ENCODE assay signal across 8 mouse cellular contexts in genomic region chr9:112233822-112234504, GRCm38 (mm10). TPM values are rescaled to one million over a fixed set of nuclear protein-coding genes. Genes with fewer than 3 reads are reported as not detected.
DNase-seq lines count a peak whose midpoint lies in the region; ATAC-seq and TF ChIP-seq lines count a peak whose summit lies in the region.

No protein-coding gene starts in this region.

- no peak for DNase-seq in left cerebral cortex, adult 2 months (ENCODE audit: extremely low spot score in 1 of 2, low spot score in 2 of 2)
- DNase-seq in left cerebral cortex, adult 8-10 months (ENCODE audit: low spot score in 2 of 2): no peak
- no peak for DNase-seq in hindbrain, embryonic 14.5 days (ENCODE audit: low spot score)
- DNase-seq in ovary, postnatal 36 days (ENCODE audit: low spot score): no peak
- no peak for DNase-seq in left cerebral cortex, postnatal 14 days (ENCODE audit: low spot score in 2 of 2)
- DNase-seq in right cerebral cortex, postnatal 25 days: no peak

- no peaks in the 10 kb centered on the region for H3K36me3 ChIP-seq in embryonic facial prominence, embryonic 13.5 days
- H3K36me3 ChIP-seq in hindbrain, embryonic 14.5 days (replicated peaks; ENCODE audit: control insufficient read depth, insufficient read depth): no peaks in the 10 kb centered on the region
- no peaks in the 10 kb centered on the region for H3K36me3 ChIP-seq in midbrain, embryonic 15.5 days (replicated peaks)

- intact Hi-C loops in left cerebral cortex, adult 2 months (cut with DNase I): loop anchor here (5.0 to 10.0 kb wide), 8 partner anchors 201 to 1398 kb away; no protein-coding TSS in a partner anchor
- intact Hi-C loops in left cerebral cortex, postnatal 14 days (cut with DNase I): loop anchor here (10.0 kb wide), 1 partner anchor 1401 kb away; no protein-coding TSS in a partner anchor

- H3K4me2 ChIP-seq in embryonic facial prominence, embryonic 13.5 days: peak overlapping the region; percentile 81
- H3K4me2 ChIP-seq in hindbrain, embryonic 14.5 days (replicated peaks): peak overlapping the region; percentile 88
- H3K4me2 ChIP-seq in midbrain, embryonic 15.5 days: peak overlapping the region; percentile 75

- peak overlapping the region; percentile 66 for H3K4me3 ChIP-seq in left cerebral cortex, adult 2 months
- H3K4me3 ChIP-seq in embryonic facial prominence, embryonic 13.5 days: peak overlapping the region; percentile 48
- peak overlapping the region; percentile 63 for H3K4me3 ChIP-seq in hindbrain, embryonic 14.5 days (replicated peaks; ENCODE audit: low read length)
- H3K4me3 ChIP-seq in midbrain, embryonic 15.5 days: peak overlapping the region; percentile 58

- H3K9me3 ChIP-seq in embryonic facial prominence, embryonic 13.5 days: no peaks in the 10 kb centered on the region
- no peaks in the 10 kb centered on the region for H3K9me3 ChIP-seq in hindbrain, embryonic 14.5 days (ENCODE audit: control insufficient read depth, low read length)
- no peaks in the 10 kb centered on the region for H3K9me3 ChIP-seq in midbrain, embryonic 15.5 days

- H3K4me1 ChIP-seq in embryonic facial prominence, embryonic 13.5 days: peaks cover 19% of the 10 kb centered on the region
- no peaks in the 10 kb centered on the region; the same call in 1 of the 2 replicates for H3K4me1 ChIP-seq in hindbrain, embryonic 14.5 days (replicated peaks; ENCODE audit: control insufficient read depth, insufficient read depth, low read length)
- H3K4me1 ChIP-seq in midbrain, embryonic 15.5 days: peaks cover 3% of the 10 kb centered on the region; the same call in 1 of the 2 replicates

- no peak for TF ChIP-seq CTCF in left cerebral cortex, adult 2 months (IDR thresholded peaks at IDR 0.05)

- peaks cover 84% of the 10 kb centered on the region for H3K27me3 ChIP-seq in embryonic facial prominence, embryonic 13.5 days
- H3K27me3 ChIP-seq in hindbrain, embryonic 14.5 days (ENCODE audit: control insufficient read depth, insufficient read depth, low read length): peaks cover 6% of the 10 kb centered on the region; the same call in 1 of the 2 replicates
- no peaks in the 10 kb centered on the region for H3K27me3 ChIP-seq in midbrain, embryonic 15.5 days (replicated peaks)

- no peak for ATAC-seq in embryonic facial prominence, embryonic 13.5 days (ENCODE audit: insufficient number of reproducible peaks, insufficient read depth, low FRiP score, low TSS enrichment, low read depth)
- ATAC-seq in hindbrain, embryonic 14.5 days (ENCODE audit: low FRiP score): no peak
- no peak for ATAC-seq in midbrain, embryonic 15.5 days (replicated peaks)

- no peak overlapping the region for H3K9ac ChIP-seq in embryonic facial prominence, embryonic 13.5 days
- peak overlapping the region; percentile 98 for H3K9ac ChIP-seq in hindbrain, embryonic 14.5 days
- peak overlapping the region; percentile 77 for H3K9ac ChIP-seq in midbrain, embryonic 15.5 days

- 13% methylated on average over 12 of the region's 12 CpGs for WGBS in embryonic facial prominence, embryonic 13.5 days
- WGBS in hindbrain, embryonic 14.5 days: 11% methylated on average over 12 of the region's 12 CpGs
- WGBS in midbrain, embryonic 15.5 days: 20% methylated on average over 12 of the region's 12 CpGs

- peak overlapping the region; percentile 93 for H3K27ac ChIP-seq in left cerebral cortex, adult 2 months
- H3K27ac ChIP-seq in embryonic facial prominence, embryonic 13.5 days: no peak overlapping the region
- H3K27ac ChIP-seq in hindbrain, embryonic 14.5 days: peak overlapping the region; percentile 98
- H3K27ac ChIP-seq in midbrain, embryonic 15.5 days: peak overlapping the region; percentile 93

RNA-seq across cellular contexts. Expression of gene Arpp21, which starts 1.8 kb away (rescaled TPM):
- 100 to 1,000 TPM; 762 to 763 TPM for total RNA-seq in left cerebral cortex, adult 2 months (2021)
- 100 to 1,000 TPM; 639 to 745 (median 708) TPM for total RNA-seq in left cerebral cortex, adult 8-10 months (2022)
- polyA plus RNA-seq in embryonic facial prominence, embryonic 13.5 days (2015; fragmentation: Nextera tagmentation; extraction: Ambion mirVana): 5.4 and 6.8 TPM in 2 replicates
- 29.1 and 40.8 TPM in 2 replicates for polyA plus RNA-seq in hindbrain, embryonic 14.5 days (2014; fragmentation: Nextera tagmentation; extraction: Ambion mirVana)
- polyA plus RNA-seq in midbrain, embryonic 15.5 days (2015; fragmentation: Nextera tagmentation; extraction: Ambion mirVana): 52.1 and 56.4 TPM in 2 replicates
- 100 to 1,000 TPM; 770 to 823 TPM for total RNA-seq in left cerebral cortex, postnatal 14 days (2021)
